ENCODE assay signal across 10 mouse cellular contexts in the genomic region with DNA sequence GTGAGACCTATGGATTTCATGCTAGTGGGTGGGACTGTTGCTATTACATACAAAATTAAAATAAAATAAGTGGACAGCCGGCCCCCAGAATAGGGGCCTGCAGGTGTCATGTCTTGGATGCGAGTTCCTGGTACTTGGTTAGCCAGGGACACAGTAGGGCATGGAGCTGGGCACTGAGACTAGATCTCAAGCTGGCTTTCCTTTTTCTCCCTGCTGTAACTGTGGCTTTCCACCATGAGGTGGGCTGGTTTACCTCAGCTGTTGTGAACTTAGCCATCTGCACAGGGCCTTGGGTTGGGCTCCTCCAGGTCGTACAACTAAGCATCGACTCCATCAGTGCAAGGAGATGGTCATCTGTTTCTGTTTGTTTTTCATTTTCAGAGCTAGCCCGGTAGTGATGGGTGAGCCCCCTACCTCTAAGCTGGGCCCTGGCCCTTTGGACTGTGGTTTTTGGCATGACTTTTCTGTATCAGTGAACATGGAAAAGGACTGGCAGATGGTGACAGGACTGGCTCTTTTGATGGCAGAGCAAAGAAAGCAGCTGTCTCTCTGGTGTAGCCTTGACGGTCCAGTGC. TPM values are rescaled to one million over a fixed set of nuclear protein-coding genes. Genes with fewer than 3 reads are reported as not detected.
DNase-seq lines count a peak whose midpoint lies in the region; ATAC-seq lines count a peak whose summit lies in the region.
"Had no signal": no experiment of that assay in that cellular context is flagged by ENCODE, and none has a peak within 500 bp of the region (broad histone marks: within the 10 kb centered on the region; RNA-seq: fewer than 3 reads in every experiment).

No protein-coding gene starts in this region.

- DNase-seq in heart, adult 8-10 months (ENCODE audit: low spot score): no peak
- peak; percentile 13 for DNase-seq in 416B (ENCODE audit: low read depth)
- no peak for DNase-seq in forebrain, embryonic 14.5 days (ENCODE audit: low spot score)
- DNase-seq in ovary, adult 18-20 months (ENCODE audit: low spot score): no peak
- DNase-seq in natural killer cell, adult 2 months (ENCODE audit: low spot score in 2 of 2): no peak
- DNase-seq: cerebellum, adult 11-12 months had no signal

- H3K27ac ChIP-seq in heart, embryonic 11.5 days (ENCODE audit: low read depth, low read length): no peak overlapping the region
- no peak overlapping the region for H3K27ac ChIP-seq in forebrain, embryonic 14.5 days (ENCODE audit: low read depth, low read length)
- H3K27ac ChIP-seq in liver, embryonic 16.5 days (ENCODE audit: low read length): no peak overlapping the region

- H3K36me3 ChIP-seq in heart, embryonic 11.5 days (ENCODE audit: control insufficient read depth, insufficient read depth, low read length): no peaks in the 10 kb centered on the region
- H3K36me3 ChIP-seq in forebrain, embryonic 14.5 days (ENCODE audit: control insufficient read depth, insufficient read depth, low read length): no peaks in the 10 kb centered on the region
- H3K36me3 ChIP-seq in liver, embryonic 16.5 days (ENCODE audit: control insufficient read depth, insufficient read depth): no peaks in the 10 kb centered on the region

- peak overlapping the region; percentile 87 for H3K4me2 ChIP-seq in heart, embryonic 11.5 days
- peak overlapping the region; percentile 58 for H3K4me2 ChIP-seq in forebrain, embryonic 14.5 days (ENCODE audit: low read length)
- peak overlapping the region; percentile 87 for H3K4me2 ChIP-seq in liver, embryonic 16.5 days (ENCODE audit: low read depth, low read length)

- peak overlapping the region; percentile 72 for H3K9ac ChIP-seq in heart, embryonic 11.5 days (ENCODE audit: low read depth, low read length)
- 0 out of 2 replicates have a peak overlapping the region, but pooled peaks have one; percentile 46 for H3K9ac ChIP-seq in forebrain, embryonic 14.5 days (ENCODE audit: low read length)
- H3K9ac ChIP-seq in liver, embryonic 16.5 days (ENCODE audit: low read depth, low read length): peak overlapping the region; percentile 54

- 64% methylated on average over 6 of the region's 6 CpGs for WGBS in heart, embryonic 11.5 days (ENCODE audit: insufficient replicate concordance)
- WGBS in forebrain, embryonic 14.5 days: 69% methylated on average over 6 of the region's 6 CpGs
- 71% methylated on average over 6 of the region's 6 CpGs for WGBS in liver, embryonic 16.5 days (ENCODE audit: insufficient replicate concordance)

- no peaks in the 10 kb centered on the region for H3K9me3 ChIP-seq in heart, embryonic 11.5 days (replicated peaks; ENCODE audit: control insufficient read depth, low read length)
- H3K9me3 ChIP-seq in forebrain, embryonic 14.5 days (replicated peaks; ENCODE audit: control insufficient read depth, low read length): no peaks in the 10 kb centered on the region
- no peaks in the 10 kb centered on the region for H3K9me3 ChIP-seq in liver, embryonic 16.5 days (replicated peaks; ENCODE audit: control insufficient read depth, low read length)

- H3K4me1 ChIP-seq in heart, embryonic 11.5 days (ENCODE audit: control insufficient read depth, insufficient read depth, low read length): peaks cover 17% of the 10 kb centered on the region
- peaks cover 10% of the 10 kb centered on the region for H3K4me1 ChIP-seq in forebrain, embryonic 14.5 days (ENCODE audit: control insufficient read depth, insufficient read depth, low read length)
- H3K4me1 ChIP-seq in liver, embryonic 16.5 days (ENCODE audit: control insufficient read depth, low read depth, low read length): peaks cover 33% of the 10 kb centered on the region

- peak overlapping the region; percentile 54 for H3K4me3 ChIP-seq in heart, embryonic 11.5 days (ENCODE audit: low read depth, low read length)
- no peak overlapping the region for H3K4me3 ChIP-seq in forebrain, embryonic 14.5 days (ENCODE audit: low read depth, low read length)
- peak overlapping the region; percentile 70 for H3K4me3 ChIP-seq in liver, embryonic 16.5 days (ENCODE audit: low read depth, low read length)

- ATAC-seq in heart, embryonic 11.5 days (replicated peaks; ENCODE audit: insufficient number of reproducible peaks, low FRiP score, low TSS enrichment): no peak
- ATAC-seq in forebrain, embryonic 14.5 days: no peak
- no peak for ATAC-seq in liver, embryonic 16.5 days (ENCODE audit: low read depth)
- no peak for ATAC-seq in granulocyte monocyte progenitor cell, adult 5-6 weeks (replicated peaks; ENCODE audit: poor library complexity, severe bottlenecking)

- no peaks in the 10 kb centered on the region for H3K27me3 ChIP-seq in heart, embryonic 11.5 days (ENCODE audit: control insufficient read depth, insufficient read depth, low read length)
- H3K27me3 ChIP-seq in forebrain, embryonic 14.5 days (replicated peaks; ENCODE audit: control insufficient read depth, insufficient read depth, low read length): peaks cover 24% of the 10 kb centered on the region
- no peaks in the 10 kb centered on the region for H3K27me3 ChIP-seq in liver, embryonic 16.5 days (ENCODE audit: control insufficient read depth, insufficient read depth, low read depth, low read length)

RNA-seq across cellular contexts. Expression of gene Zfp839, which starts 3.8 kb away (rescaled TPM):
- polyA plus RNA-seq in heart, embryonic 11.5 days (2014; fragmentation: Nextera tagmentation; extraction: Ambion mirVana): 3.1 and 3.2 TPM in 2 replicates
- 10 to 100 TPM; 10.5 to 12.1 (median 11.1) TPM for total RNA-seq in heart, adult 8-10 months (2022)
- polyA plus RNA-seq in forebrain, embryonic 14.5 days (2014; fragmentation: Nextera tagmentation; extraction: Ambion mirVana): 0.81 and 0.88 TPM in 2 replicates
- 1.4 and 1.5 TPM in 2 replicates for polyA plus RNA-seq in liver, embryonic 16.5 days (2015; fragmentation: Nextera tagmentation; extraction: Ambion mirVana)
- total RNA-seq in granulocyte monocyte progenitor cell, adult 5-6 weeks (2014; fragmentation: Nextera tagmentation): 6.4 and 8.4 TPM in 2 replicates
- 4.7 and 6.6 TPM in 2 replicates for total RNA-seq in granulocyte monocyte progenitor cell, adult 5-6 weeks (2017)

RNA-seq across cellular contexts. Expression of gene Mok, which starts 5.5 kb away (rescaled TPM):
- polyA plus RNA-seq in heart, embryonic 11.5 days (2014; fragmentation: Nextera tagmentation; extraction: Ambion mirVana): 3.0 and 3.8 TPM in 2 replicates
- under 1 TPM; 0.50 to 0.80 (median 0.70) TPM for total RNA-seq in heart, adult 8-10 months (2022)
- polyA plus RNA-seq in forebrain, embryonic 14.5 days (2014; fragmentation: Nextera tagmentation; extraction: Ambion mirVana): 16.3 and 18.9 TPM in 2 replicates
- polyA plus RNA-seq in liver, embryonic 16.5 days (2015; fragmentation: Nextera tagmentation; extraction: Ambion mirVana): 0.27 and 0.34 TPM in 2 replicates
- total RNA-seq in granulocyte monocyte progenitor cell, adult 5-6 weeks (2014; fragmentation: Nextera tagmentation): 1.5 TPM in 2 replicates
- total RNA-seq in granulocyte monocyte progenitor cell, adult 5-6 weeks (2017): 2.6 and 2.9 TPM in 2 replicates
- polyA plus RNA-seq: liver, adult 2 months had no signal

RNA-seq across cellular contexts. Expression of gene Cinp, which starts 42.7 kb away (rescaled TPM):
- 70.5 and 71.3 TPM in 2 replicates for polyA plus RNA-seq in heart, embryonic 11.5 days (2014; fragmentation: Nextera tagmentation; extraction: Ambion mirVana)
- total RNA-seq in heart, adult 8-10 months (2022): 10 to 100 TPM; 21.7 to 28.5 (median 27.8) TPM
- 86.2 and 87.5 TPM in 2 replicates for polyA plus RNA-seq in forebrain, embryonic 14.5 days (2014; fragmentation: Nextera tagmentation; extraction: Ambion mirVana)
- 49.1 and 49.3 TPM in 2 replicates for polyA plus RNA-seq in liver, embryonic 16.5 days (2015; fragmentation: Nextera tagmentation; extraction: Ambion mirVana)
- 53.0 and 54.1 TPM in 2 replicates for total RNA-seq in granulocyte monocyte progenitor cell, adult 5-6 weeks (2014; fragmentation: Nextera tagmentation)
- total RNA-seq in granulocyte monocyte progenitor cell, adult 5-6 weeks (2017): 80.7 and 82.3 TPM in 2 replicates

RNA-seq across cellular contexts. Expression of gene Tecpr2, which starts 42.8 kb away (rescaled TPM):
- 2.5 and 2.8 TPM in 2 replicates for polyA plus RNA-seq in heart, embryonic 11.5 days (2014; fragmentation: Nextera tagmentation; extraction: Ambion mirVana)
- 1 to 10 TPM; 4.9 to 5.8 (median 5.3) TPM for total RNA-seq in heart, adult 8-10 months (2022)
- 3.8 and 5.9 TPM in 2 replicates for polyA plus RNA-seq in forebrain, embryonic 14.5 days (2014; fragmentation: Nextera tagmentation; extraction: Ambion mirVana)
- 1.7 and 2.1 TPM in 2 replicates for polyA plus RNA-seq in liver, embryonic 16.5 days (2015; fragmentation: Nextera tagmentation; extraction: Ambion mirVana)
- 6.6 and 8.5 TPM in 2 replicates for total RNA-seq in granulocyte monocyte progenitor cell, adult 5-6 weeks (2014; fragmentation: Nextera tagmentation)
- 5.0 and 5.1 TPM in 2 replicates for total RNA-seq in granulocyte monocyte progenitor cell, adult 5-6 weeks (2017)
